Mouse (Mus musculus) R1 (cell line): ENCODE measurements around the gene Axl.

Experiments used
- DNase-seq: peaks from one replicate; pipeline ENCODE4 v3.0.0-alpha.2; 2018; ENCODE audit warnings: low read depth, low spot score

Axl gene

DNA sequence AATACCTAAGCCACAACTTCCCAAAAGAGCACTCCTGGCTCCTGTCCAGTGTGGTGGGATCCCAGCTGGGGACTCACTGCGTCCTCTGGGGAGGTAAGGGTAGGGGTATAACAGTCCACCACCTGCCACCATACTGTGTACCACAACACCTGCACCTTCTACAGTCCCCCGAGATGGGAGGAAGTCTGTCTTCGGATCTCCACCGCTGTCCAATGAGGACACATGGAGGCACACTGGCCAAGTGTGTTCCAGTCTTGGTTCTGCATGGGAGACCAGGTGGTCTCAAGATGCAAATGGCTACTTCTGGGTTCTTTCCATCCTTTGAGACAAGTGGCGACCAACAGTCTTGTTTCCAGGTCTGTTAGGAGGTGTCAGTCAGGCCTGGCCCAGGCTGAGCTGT lies 77.3 kb downstream of the Axl start:
- no peak for DNase-seq

DNA sequence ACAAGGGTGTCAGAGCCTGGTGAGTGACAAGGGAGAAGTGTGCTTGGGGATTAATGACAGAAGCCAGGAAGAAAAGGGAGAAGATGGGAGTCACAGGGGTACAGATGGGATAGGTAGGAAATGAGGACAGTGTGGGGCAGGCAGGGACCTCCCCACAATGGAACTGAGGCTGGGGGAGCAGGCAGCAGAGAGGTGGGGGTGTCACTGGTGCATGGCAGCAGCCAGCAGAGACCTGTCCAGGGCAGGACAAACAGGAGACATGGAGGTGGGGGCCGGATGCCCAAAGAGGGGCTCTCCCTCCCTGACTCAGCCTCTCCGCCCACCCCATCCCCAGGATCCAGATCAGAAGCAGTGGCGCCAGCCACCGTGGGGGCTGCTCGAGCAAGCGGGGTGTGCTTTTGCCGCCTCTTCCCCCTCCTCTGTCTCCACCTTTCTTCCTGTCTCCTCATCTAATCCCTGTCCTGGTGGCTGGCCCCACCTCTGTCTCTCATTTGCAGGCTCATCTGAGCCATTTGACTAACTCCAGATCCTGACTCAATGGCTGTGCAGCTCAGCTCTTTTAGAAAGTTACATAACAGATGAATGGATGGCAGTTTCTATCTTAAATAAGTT lies 77.9 kb downstream of the Axl start:
- no peak for DNase-seq

DNA sequence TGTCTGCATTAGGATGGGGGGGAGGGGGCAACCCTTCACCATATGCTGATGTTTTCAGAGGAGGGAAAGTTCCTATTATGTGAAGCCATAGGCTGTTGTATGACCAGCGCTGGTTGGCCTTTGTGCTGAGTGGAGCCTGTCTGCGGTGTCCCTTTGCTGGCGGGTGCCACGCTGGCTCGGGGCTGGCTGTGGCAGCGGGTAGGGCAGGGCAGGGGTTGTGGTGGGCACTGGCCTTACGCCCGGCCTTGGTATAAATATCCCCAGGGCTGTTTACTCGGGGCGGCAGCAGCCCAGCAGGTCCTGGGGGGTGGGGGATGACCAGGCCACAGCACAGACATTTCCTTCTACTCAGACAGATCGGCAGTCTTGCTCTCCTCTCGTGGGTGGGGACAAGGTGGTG lies 78.5 kb downstream of the Axl start:
- no peak for DNase-seq

DNA sequence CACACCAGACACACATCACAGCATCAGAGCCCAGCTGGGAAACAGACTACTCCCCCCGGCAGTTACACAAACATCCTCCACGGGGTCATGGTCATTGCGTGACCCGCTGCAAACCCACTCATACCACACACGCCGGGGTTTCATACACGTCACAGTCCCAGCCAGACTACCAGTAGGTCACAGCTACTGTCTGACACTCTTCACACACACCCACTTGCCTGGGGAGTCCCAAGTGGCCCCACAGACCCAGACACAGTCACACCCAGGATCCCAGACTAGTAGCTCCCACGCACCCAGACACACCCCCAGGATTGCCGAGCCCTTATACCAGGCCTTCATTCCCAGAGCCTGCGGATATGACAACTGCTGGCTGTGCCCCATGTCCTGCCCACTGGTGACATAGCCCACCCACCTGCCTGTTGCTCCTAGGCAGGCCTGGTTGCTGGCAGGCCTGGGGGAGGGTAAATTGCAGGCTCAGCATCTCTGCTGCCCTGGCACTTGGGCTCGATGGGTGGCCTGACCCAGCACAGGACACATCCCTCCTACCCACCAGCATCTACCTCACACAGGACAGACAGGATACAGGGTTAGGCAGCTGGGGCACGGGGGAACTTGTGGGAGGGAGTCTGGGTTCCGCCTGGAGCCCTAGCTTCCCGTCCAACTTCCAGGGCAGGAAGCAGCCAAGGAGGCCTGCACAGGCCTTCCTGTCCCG lies 80.8 kb downstream of the Axl start:
- DNase-seq, result no peak
